Mouse (Mus musculus) embryonic facial prominence, embryonic 11.5 days (tissue): ENCODE measurements around the gene Neurl1a. TPM values are rescaled to one million over a fixed set of nuclear protein-coding genes. Genes with fewer than 3 reads are reported as not detected.
"Not testable (repeated sequence)": the region's sequence is repeated elsewhere in the genome, so short reads cannot be mapped to it uniquely, and the experiment has no call there.

Experiments
- ATAC-seq: fragments of 200-750 bp; cut with Nextera tagmentation; replicated peaks from 2 replicates; pipeline ENCODE4 v1.8.0; 2017; ENCODE audit warnings: low read depth; ENCODE audit not compliant: insufficient number of reproducible peaks, low FRiP score, low TSS enrichment
- DNase-seq: peaks from one replicate; pipeline ENCODE4 v3.0.0-alpha.2; 2015; ENCODE audit warnings: low spot score
- H3K27ac ChIP-seq: fragments of 300-500 bp; sonication (generic); replicated peaks from 2 replicates; pipeline ENCODE4 v1.5.1; 2014; ENCODE audit warnings: mild to moderate bottlenecking, low read depth, low read length, control low read depth
- H3K27me3 ChIP-seq: fragments of 300-500 bp; sonication (generic); 2 replicates; pipeline ENCODE4 v1.6.1; 2014; ENCODE audit warnings: mild to moderate bottlenecking, low read length, moderate library complexity, mixed read lengths; ENCODE audit not compliant: control insufficient read depth, insufficient read depth
- H3K36me3 ChIP-seq: fragments of 300-500 bp; sonication (generic); replicated peaks from 2 replicates; pipeline ENCODE4 v1.6.1; 2014; ENCODE audit warnings: low read depth, mild to moderate bottlenecking, low read length, moderate library complexity, mixed read lengths; ENCODE audit not compliant: control insufficient read depth, insufficient read depth
- H3K4me1 ChIP-seq: fragments of 300-500 bp; sonication (generic); 2 replicates; pipeline ENCODE4 v1.6.1; 2014; ENCODE audit warnings: low read length, mixed read lengths; ENCODE audit not compliant: control insufficient read depth, insufficient read depth
- H3K4me2 ChIP-seq: fragments of 300-500 bp; sonication (generic); 2 replicates; pipeline ENCODE4 v1.6.1; 2014; ENCODE audit warnings: low read depth, mild to moderate bottlenecking, control low read depth, low read length, moderate library complexity
- H3K4me3 ChIP-seq: fragments of 300-500 bp; sonication (generic); 2 replicates; pipeline ENCODE4 v1.5.1; 2014; ENCODE audit warnings: low read depth, low read length, control low read depth
- H3K9ac ChIP-seq: fragments of 300-500 bp; sonication (generic); replicated peaks from 2 replicates; pipeline ENCODE4 v1.6.1; 2014; ENCODE audit warnings: mild to moderate bottlenecking, control low read depth, low read length
- H3K9me3 ChIP-seq: fragments of 300-500 bp; sonication (generic); replicated peaks from 2 replicates; pipeline ENCODE4 v1.6.1; 2016; ENCODE audit warnings: mild to moderate bottlenecking, low read length, inconsistent platforms, mixed read lengths; ENCODE audit not compliant: control insufficient read depth
- WGBS: fragments of 180-500 bp; shearing (Covaris S2); extraction: QIAGEN DNeasy Blood & Tissue Kit; methylation state at CpG from one replicate; pipeline ENCODE4 v1.1.7; 2014; 5-methylcytosine and 5-hydroxymethylcytosine counted together
- polyA plus RNA-seq: library from polyadenylated mRNA; unstranded; fragments of >200 nt; fragmentation: Nextera tagmentation; extraction: Ambion mirVana; gene quantifications from 2 replicates; pipeline ENCODE4 v1.2.1, GENCODE M21; 2014

The Neurl1a gene
- polyA plus RNA-seq, 1 experiment from 2014 or later, result 2.9 TPM

DNA sequence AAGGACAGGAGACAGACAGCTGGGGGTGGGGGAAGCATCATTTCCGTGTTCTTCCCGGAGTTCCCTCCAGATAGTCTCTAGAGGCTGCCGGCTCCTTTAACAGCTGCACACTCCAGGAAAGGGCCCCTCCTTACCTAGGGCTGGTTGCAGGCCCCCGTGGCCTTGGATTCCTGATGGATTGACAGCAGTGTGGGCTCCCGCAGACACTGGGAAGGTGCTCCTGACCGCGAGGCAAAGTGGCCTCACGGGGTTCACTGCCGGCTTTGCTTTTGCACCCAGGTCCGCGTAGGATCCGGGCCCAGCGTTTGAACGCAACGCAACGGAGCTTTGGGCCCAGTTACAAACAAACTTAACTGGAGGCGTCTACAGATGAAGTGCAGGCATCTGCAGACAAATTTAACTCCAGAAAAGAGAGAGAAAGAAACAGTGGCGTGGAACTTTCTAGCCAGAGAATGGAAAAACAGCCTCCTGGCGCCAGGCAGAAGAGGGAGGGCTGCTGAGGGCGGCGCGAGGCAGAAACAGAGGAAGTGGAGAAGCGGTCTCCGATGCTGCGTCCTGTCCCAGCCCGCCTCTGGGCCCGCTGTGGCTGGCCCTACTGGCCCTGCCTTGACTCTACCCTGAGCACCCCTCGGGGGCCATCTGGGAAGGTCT, 40.7 kb upstream of the Neurl1a start, which contains the start of gene Calhm2:
TSS of gene Calhm2 (minus strand) at position 524 of the 651 bp plus-strand sequence.
- H3K4me2 ChIP-seq, result peak within 1 kb of the TSS; percentile 67
- H3K27ac ChIP-seq, result peak within 1 kb of the TSS; percentile 22
- DNase-seq (peak; percentile 52), ATAC-seq (no peak)
- no peaks in the 10 kb centered on the region; the same call in 1 of the 2 replicates for H3K36me3 ChIP-seq
- no peaks in the 10 kb centered on the region; the same call in 1 of the 2 replicates for H3K4me1 ChIP-seq
- no peaks in the 10 kb centered on the region; the same call in 1 of the 2 replicates for H3K27me3 ChIP-seq
- no peaks in the 10 kb centered on the region for H3K9me3 ChIP-seq
- H3K4me3 ChIP-seq, result peak within 1 kb of the TSS; percentile 27
- WGBS, result 6% methylated on average over 28 of the region's 28 CpGs
- H3K9ac ChIP-seq, result peak within 1 kb of the TSS; percentile 75

DNA sequence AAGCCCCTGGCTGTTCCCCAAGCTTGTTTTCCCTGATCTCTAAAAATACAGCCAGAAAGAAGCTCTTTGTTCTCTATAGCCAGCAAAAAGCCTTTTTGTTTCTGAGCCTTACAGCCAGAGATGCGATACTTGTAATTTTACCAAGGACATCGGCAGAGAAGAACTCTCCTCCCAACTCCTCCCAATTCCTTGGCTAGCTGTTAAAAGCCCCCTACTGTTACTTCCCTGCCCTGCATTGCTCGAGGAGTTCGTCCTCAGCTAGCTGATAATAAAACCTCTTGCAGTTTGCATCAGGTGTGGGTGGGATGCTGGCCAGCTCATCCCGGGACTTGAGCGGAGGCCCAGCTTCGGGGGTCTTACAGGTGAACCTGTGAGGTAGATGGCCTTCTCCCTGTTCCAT, 39.0 kb upstream of the Neurl1a start:
- not testable (repeated sequence) for H3K9me3 ChIP-seq, H3K4me2 ChIP-seq, H3K4me3 ChIP-seq, ATAC-seq, H3K4me1 ChIP-seq, H3K9ac ChIP-seq, DNase-seq, H3K36me3 ChIP-seq, H3K27me3 ChIP-seq, H3K27ac ChIP-seq
- WGBS, result 38% methylated on average over 7 of the region's 7 CpGs

DNA sequence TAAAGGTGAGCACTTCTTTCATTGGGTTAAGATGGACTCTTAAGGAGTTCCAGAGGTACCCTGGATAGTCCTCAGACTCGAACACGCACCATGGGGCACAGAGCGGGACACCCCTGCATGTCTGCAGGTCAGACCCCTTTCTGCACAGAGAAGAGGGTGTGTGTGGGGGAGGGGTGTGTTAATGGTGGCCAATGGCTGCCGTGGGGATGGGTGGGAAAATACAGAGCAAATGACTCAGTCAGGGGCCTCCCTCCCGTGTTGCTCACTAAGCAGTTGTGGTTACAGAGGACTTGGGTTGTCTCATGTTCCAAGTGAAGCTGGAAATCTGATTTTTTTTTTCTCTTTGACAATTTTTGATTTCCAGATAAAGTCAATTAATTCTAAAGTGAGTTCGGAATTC, 36.2 kb upstream of the Neurl1a start:
- H3K4me1 ChIP-seq, result no peaks in the 10 kb centered on the region; the same call in 1 of the 2 replicates

DNA sequence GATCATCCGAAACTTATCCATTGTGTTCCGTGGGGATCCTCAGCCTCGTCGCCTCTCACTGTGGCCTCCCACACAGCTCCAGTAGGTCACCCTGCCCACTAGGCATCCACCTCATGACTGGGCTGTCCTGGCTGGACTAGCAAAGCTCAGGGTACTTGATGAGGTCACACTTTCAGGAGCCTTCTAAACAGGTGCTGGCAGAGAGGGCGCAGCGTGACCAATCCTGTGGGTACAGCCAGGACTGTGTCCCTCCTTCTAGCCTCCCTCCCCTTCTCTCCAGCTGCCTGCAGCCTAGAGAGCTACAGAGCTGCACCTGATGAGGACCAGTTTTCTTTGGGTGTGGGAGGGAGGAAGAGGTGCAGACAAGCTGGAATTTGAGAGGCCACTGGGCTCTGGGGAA, 34.5 kb upstream of the Neurl1a start, which contains the start of gene Calhm1:
TSS of gene Calhm1 (minus strand) at position 101 of the 400 bp plus-strand sequence.
- no peak for ATAC-seq
- Histone ChIP-seq H3K9me3 (no peaks in the 10 kb centered on the region), H3K4me3 (no peak within 1 kb of the TSS), H3K4me2 (no peak within 1 kb of the TSS), H3K4me1 (no peaks in the 10 kb centered on the region), H3K36me3 (no peaks in the 10 kb centered on the region), H3K27me3 (no peaks in the 10 kb centered on the region), H3K9ac (no peak within 1 kb of the TSS), H3K27ac (no peak within 1 kb of the TSS)
- 87% methylated on average over 6 of the region's 6 CpGs for WGBS
- no peak for DNase-seq

More for the DNA sequence above, 36.2 kb upstream of the Neurl1a start:
- H3K9ac ChIP-seq, result no peak overlapping the region
- no peaks in the 10 kb centered on the region for H3K9me3 ChIP-seq
- no peak overlapping the region for H3K27ac ChIP-seq
- no peak overlapping the region for H3K4me3 ChIP-seq
- DNase-seq (no peak), ATAC-seq (no peak)
- H3K36me3 ChIP-seq, result no peaks in the 10 kb centered on the region
- WGBS, result 78% methylated on average over 6 of the region's 6 CpGs
- no peak overlapping the region for H3K4me2 ChIP-seq
- no peaks in the 10 kb centered on the region; the same call in 1 of the 2 replicates for H3K27me3 ChIP-seq

DNA sequence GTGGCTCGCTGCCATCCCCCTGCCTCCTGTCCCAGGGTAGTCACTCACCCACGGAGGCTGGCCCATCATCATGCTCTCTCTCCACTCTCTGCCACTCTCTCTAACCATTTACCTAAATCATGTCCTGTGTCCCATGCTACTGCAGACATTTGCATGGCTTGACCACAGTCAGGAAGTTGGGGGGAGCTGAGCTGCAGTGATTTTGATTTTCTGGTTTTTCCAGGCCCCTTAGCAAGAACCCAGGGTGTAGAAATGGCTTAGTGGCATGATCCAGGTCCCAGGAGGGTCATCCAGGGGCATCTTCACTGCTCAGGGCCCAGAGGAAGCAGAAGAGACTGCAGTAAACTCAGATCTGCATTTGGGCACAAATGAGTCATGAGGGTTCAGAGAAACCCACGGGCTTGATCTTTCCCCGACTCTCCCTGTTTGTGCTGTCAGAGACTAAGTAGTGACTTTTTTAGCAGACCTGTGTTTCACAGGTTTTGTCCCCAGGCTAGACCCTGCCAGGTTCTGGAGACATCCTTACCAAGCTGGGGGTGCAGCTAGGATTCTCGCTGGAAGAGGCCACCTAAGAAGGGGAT, 30.3 kb upstream of the Neurl1a start:
- H3K27me3 ChIP-seq, result no peaks in the 10 kb centered on the region
- DNase-seq, result no peak
- WGBS, result 76% methylated on average over 5 of the region's 5 CpGs
- H3K4me3 ChIP-seq, result no peak overlapping the region
- H3K9me3 ChIP-seq, result no peaks in the 10 kb centered on the region
- ATAC-seq, result no peak
- H3K27ac ChIP-seq, result no peak overlapping the region
- H3K36me3 ChIP-seq, result no peaks in the 10 kb centered on the region
- H3K4me2 ChIP-seq, result no peak overlapping the region
- no peak overlapping the region for H3K9ac ChIP-seq
- H3K4me1 ChIP-seq, result no peaks in the 10 kb centered on the region

DNA sequence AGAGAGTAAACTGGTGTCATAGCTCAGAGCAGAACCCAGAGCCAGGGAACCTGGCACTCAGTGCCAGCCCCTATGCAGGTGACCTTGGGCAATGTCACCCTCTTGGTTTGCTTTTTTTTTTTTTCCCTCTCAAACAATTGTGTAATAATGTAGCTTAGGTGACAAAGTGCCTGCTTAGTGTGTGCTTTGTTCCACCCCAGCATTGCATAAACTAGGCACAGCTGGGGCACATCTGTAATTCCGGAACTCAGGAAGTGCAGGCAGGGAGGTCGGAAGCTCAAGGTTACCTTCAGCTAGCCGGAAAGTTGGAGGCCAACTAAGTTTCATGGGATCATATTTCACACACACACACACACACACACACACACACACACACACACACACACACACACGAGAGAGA, 28.8 kb upstream of the Neurl1a start:
- Histone ChIP-seq H3K9me3 (no peaks in the 10 kb centered on the region), H3K27me3 (no peaks in the 10 kb centered on the region), H3K4me3 (no peak overlapping the region), H3K36me3 (no peaks in the 10 kb centered on the region), H3K4me2 (no peak overlapping the region), H3K9ac (no peak overlapping the region), H3K4me1 (no peaks in the 10 kb centered on the region), H3K27ac (no peak overlapping the region)
- DNase-seq (peak; percentile 38), ATAC-seq (no peak)
- 9% methylated on average over 4 of the region's 4 CpGs for WGBS

DNA sequence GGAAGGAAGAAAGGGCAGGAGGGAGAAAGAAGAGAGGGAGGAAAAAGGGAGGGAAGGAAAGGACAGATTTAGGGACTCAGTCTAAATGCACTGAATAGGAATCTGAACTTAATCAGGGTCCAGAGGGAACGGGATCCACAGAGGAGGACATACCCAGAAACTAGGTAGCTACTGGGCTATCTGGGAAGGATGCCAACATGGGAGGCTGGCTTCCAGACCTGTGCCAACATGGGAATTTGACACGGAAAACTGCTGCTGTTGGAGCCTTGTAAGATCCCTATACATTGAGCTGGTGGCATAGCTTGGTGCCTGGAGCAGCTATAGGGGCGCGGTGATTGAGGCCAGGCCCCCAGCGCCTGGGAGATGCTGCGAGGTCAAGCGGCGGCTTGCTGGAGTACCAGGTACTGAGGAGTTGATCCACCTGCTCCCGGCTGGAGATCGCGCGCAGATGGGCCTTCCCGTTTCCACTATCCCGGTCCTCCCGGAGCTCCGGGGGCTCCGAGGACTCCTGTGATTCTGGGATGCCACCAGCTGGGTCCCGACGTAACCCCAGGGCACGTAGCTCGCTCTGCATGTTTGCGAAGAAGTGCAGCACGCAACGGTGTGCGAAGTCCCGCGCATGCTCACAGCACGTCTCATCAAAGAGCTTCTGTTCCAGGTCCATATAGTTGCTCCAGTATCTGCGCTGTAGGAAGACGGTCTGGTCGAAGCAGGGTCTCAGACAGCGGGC, 27.1 kb upstream of the Neurl1a start:
- Histone ChIP-seq H3K36me3 (no peaks in the 10 kb centered on the region), H3K27me3 (no peaks in the 10 kb centered on the region), H3K27ac (no peak overlapping the region), H3K4me2 (peak overlapping the region; percentile 51), H3K4me3 (peak overlapping the region; percentile 26), H3K9me3 (no peaks in the 10 kb centered on the region), H3K9ac (peak overlapping the region; percentile 51), H3K4me1 (no peaks in the 10 kb centered on the region)
- ATAC-seq (peak; percentile 23; the same call in 1 of the 2 replicates), DNase-seq (peak; percentile 15)
- WGBS, result 28% methylated on average over 32 of the region's 32 CpGs

DNA sequence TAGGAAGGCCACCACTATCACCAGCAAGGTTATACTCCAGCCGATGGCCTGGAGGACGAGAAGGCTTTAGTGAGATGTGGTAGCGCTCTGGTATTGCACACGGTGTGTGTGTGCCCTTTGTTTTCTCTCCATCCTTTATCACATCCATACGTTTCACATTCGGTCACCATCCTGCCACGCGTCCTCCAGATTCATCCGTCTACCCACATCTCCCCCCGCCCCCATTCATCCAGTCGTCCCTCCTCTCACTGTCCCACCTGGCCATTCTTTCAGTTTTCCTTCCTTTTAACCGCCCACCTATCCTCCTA, 26.6 kb upstream of the Neurl1a start:
- Histone ChIP-seq H3K9ac (peak overlapping the region; percentile 51), H3K4me3 (no peak overlapping the region), H3K27me3 (no peaks in the 10 kb centered on the region), H3K9me3 (no peaks in the 10 kb centered on the region), H3K36me3 (no peaks in the 10 kb centered on the region), H3K4me1 (no peaks in the 10 kb centered on the region), H3K27ac (no peak overlapping the region), H3K4me2 (peak overlapping the region; percentile 51)
- DNase-seq, result no peak
- WGBS, result 44% methylated on average over 12 of the region's 12 CpGs
- peak; percentile 14; the same call in 1 of the 2 replicates for ATAC-seq
